Mouse (Mus musculus) limb, embryonic 12.5 days (tissue): ENCODE results near the gene Pdcd2l. TPM values are rescaled to one million over a fixed set of nuclear protein-coding genes. Genes with fewer than 3 reads are reported as not detected.
A peak's percentile ranks its signal among the peaks of the same experiment; 100 is the strongest.
"Not testable (repeated sequence)": the region's sequence is repeated elsewhere in the genome, so short reads cannot be mapped to it uniquely, and the experiment has no call there.

Experiments
- ATAC-seq: fragments of 200-750 bp; cut with Nextera tagmentation; 2 replicates; pipeline ENCODE4 v1.8.0; 2017; ENCODE audit warnings: low read depth, moderate TSS enrichment; ENCODE audit not compliant: insufficient number of reproducible peaks, insufficient read depth, low FRiP score, low TSS enrichment
- H3K27ac ChIP-seq: fragments of 300-500 bp; sonication (generic); 2 replicates; pipeline ENCODE4 v1.5.1; 2016; ENCODE audit warnings: mild to moderate bottlenecking, moderate library complexity
- H3K27me3 ChIP-seq: fragments of 300-500 bp; sonication (generic); 2 replicates; pipeline ENCODE4 v1.6.1; 2016; ENCODE audit warnings: mild to moderate bottlenecking, moderate library complexity
- H3K36me3 ChIP-seq: fragments of 300-500 bp; sonication (generic); 2 replicates; pipeline ENCODE4 v1.6.1; 2016; ENCODE audit warnings: mild to moderate bottlenecking, moderate library complexity
- H3K4me1 ChIP-seq: fragments of 300-500 bp; sonication (generic); replicated peaks from 2 replicates; pipeline ENCODE4 v1.6.1; 2016
- H3K4me2 ChIP-seq: fragments of 300-500 bp; sonication (generic); 2 replicates; pipeline ENCODE4 v1.6.1; 2016; ENCODE audit warnings: mild to moderate bottlenecking, moderate library complexity
- H3K4me3 ChIP-seq: fragments of 300-500 bp; sonication (generic); replicated peaks from 2 replicates; pipeline ENCODE4 v1.5.1; 2016; ENCODE audit warnings: mild to moderate bottlenecking
- H3K9ac ChIP-seq: fragments of 300-500 bp; sonication (generic); replicated peaks from 2 replicates; pipeline ENCODE4 v1.6.1; 2016; ENCODE audit warnings: mild to moderate bottlenecking, moderate library complexity
- H3K9me3 ChIP-seq: fragments of 300-500 bp; sonication (generic); 2 replicates; pipeline ENCODE4 v1.6.1; 2016; ENCODE audit warnings: mild to moderate bottlenecking, moderate library complexity
- WGBS: fragments of 180-500 bp; shearing (Covaris S2); methylation state at CpG from one replicate; pipeline ENCODE4 v1.1.7; 2016; 5-methylcytosine and 5-hydroxymethylcytosine counted together
- polyA plus RNA-seq: library from polyadenylated mRNA; unstranded; fragments of >200 nt; fragmentation: Nextera tagmentation; extraction: Ambion mirVana; gene quantifications from 2 replicates; pipeline ENCODE4 v1.2.1, GENCODE M21; 2016

Pdcd2l gene
- polyA plus RNA-seq, 1 experiment from 2014 or later = 72.2 TPM

DNA sequence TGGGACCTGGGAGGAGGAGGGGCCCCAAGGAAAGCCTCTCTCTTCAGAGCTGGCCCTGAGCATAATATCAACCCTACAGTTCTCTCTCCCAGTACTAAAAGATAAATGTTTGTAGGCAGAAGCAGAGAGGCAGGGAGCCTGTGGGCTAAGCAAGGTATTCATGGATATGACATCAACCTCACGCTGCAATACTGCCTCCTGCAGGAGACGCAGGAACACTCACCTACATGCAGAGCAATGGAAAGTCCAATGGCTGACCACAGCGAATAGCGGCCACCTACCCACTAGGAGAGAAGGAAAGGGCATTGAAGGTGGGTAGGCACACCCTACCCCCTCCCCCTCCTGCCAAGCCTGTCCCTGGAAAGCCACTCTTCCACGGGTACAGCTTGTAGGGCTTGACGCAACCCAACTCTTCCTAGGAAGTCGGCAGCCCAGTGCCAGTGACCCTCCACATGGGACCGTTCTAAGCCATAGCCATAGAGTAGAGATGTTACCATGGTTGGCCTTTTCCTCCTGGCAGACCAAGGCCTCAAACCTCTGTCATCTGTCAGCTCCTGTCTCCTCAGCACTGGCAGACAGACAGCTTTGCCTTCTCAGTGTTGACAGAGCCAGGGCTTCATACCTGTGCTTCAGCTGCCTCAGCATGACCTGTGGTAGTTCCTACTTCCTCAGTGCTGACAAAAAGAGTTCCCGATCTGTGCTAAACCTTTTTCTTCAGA is 11.7 kb upstream of the Pdcd2l start:
- Histone ChIP-seq H3K9me3 (no peaks in the 10 kb centered on the region), H3K27ac (no peak overlapping the region), H3K9ac (no peak overlapping the region), H3K4me3 (no peak overlapping the region), H3K4me2 (no peak overlapping the region), H3K27me3 (no peaks in the 10 kb centered on the region), H3K4me1 (no peaks in the 10 kb centered on the region), H3K36me3 (peaks cover 100% of the 10 kb centered on the region)
- WGBS = 90% methylated on average over 9 of the region's 9 CpGs
- no peak for ATAC-seq

DNA sequence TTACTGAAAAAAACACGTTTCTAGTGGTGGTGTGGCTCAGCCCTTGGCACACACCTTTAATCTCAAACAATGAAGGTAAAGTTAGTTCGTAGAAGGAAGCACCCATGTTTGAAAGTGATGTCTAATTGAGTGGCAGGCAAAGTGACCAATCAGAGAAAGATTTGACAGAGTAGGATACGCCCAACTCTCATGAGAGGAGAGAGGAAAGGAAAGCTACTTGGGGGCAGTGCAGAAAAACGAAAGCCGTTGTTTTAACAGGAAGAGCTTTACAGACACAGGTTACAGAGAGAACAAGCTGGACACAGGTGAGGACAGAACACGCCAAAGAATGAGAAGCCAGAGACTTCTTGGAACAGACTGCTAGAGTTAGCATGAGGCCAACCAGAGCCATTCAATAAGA is 9.9 kb upstream of the Pdcd2l start:
- Histone ChIP-seq H3K9me3 (no peaks in the 10 kb centered on the region), H3K27me3 (no peaks in the 10 kb centered on the region), H3K4me1 (no peaks in the 10 kb centered on the region), H3K36me3 (peaks cover 100% of the 10 kb centered on the region), H3K27ac (no peak overlapping the region), H3K9ac (no peak overlapping the region), H3K4me2 (no peak overlapping the region), H3K4me3 (no peak overlapping the region)
- 93% methylated on average over 6 of the region's 6 CpGs for WGBS
- ATAC-seq = no peak

DNA sequence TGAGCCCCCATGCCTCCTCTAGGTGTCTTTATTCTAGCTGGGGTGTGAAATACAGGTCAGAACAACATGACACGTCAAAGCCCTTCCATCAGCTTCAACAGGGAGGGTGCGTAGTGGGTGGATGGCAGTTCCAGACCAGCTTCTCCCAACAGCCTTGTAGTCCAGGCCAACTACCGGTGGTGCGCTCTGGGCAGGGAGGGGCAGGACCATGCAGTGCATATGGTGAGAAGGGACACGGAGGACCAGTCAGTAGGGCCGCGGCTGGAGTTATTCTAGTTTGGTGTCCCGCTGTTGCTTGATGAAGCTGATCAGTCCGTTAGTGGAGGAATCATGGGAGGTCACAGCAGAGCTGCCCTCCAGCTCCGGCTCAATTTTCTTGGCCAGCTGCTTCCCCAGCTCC is 5.7 kb upstream of the Pdcd2l start:
- peaks cover 69% of the 10 kb centered on the region for H3K36me3 ChIP-seq
- not testable (repeated sequence) for H3K9me3 ChIP-seq, H3K4me3 ChIP-seq, H3K27me3 ChIP-seq, H3K4me1 ChIP-seq, ATAC-seq, H3K27ac ChIP-seq, H3K9ac ChIP-seq, H3K4me2 ChIP-seq
- WGBS = 94% methylated on average over 10 of the region's 10 CpGs

DNA sequence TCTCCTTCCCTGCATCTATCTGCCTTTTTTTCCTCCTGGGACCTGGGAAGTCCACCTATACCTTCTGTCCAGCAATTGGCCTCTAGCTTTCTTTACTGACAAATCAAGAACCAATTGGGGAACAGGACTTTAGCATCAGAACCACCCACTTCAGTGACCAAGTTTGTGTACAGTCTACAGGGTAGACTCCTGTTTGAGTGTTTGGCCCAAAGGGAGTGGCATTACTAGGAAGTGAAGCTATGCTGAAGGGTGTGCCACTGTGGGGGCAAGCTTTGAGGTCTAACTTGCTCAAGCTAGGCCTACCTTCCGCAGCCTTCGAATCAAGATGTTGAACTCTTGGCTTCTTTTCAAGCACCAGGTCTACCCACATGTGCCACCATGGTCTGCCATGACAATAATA is 4.4 kb upstream of the Pdcd2l start:
- WGBS = 92% methylated on average over 2 of the region's 2 CpGs
- Histone ChIP-seq H3K9me3 (no peaks in the 10 kb centered on the region), H3K27me3 (no peaks in the 10 kb centered on the region), H3K4me1 (no peaks in the 10 kb centered on the region), H3K27ac (no peak overlapping the region), H3K4me2 (no peak overlapping the region), H3K4me3 (no peak overlapping the region), H3K36me3 (peaks cover 56% of the 10 kb centered on the region), H3K9ac (no peak overlapping the region)
- ATAC-seq = no peak

DNA sequence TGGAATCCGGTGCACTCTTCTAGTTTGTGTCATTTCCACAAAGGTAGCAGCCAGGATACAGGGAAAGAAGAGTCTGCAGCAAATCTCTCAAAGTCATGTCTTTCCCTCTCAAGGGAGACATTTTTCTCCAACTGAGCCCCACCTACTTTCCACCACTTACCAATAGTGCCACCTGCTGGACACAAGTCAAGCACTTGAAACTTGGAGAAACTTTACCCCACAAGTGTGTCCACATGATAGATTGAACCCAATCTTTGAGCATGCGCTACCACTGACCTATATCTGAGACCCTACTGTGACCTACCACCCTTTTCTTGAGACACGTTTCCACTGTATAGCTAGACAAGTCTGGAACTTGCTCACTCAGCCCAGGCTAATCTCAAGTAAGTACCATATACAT is 1.9 kb upstream of the Pdcd2l start:
- H3K4me2 ChIP-seq = no peak overlapping the region
- WGBS = 45% methylated on average over 3 of the region's 3 CpGs
- no peak overlapping the region for H3K27ac ChIP-seq
- no peak for ATAC-seq
- no peaks in the 10 kb centered on the region for H3K27me3 ChIP-seq
- no peak overlapping the region for H3K4me3 ChIP-seq
- peaks cover 7% of the 10 kb centered on the region; the same call in 1 of the 2 replicates for H3K4me1 ChIP-seq
- H3K9me3 ChIP-seq = no peaks in the 10 kb centered on the region
- H3K9ac ChIP-seq = no peak overlapping the region
- H3K36me3 ChIP-seq = peaks cover 40% of the 10 kb centered on the region

DNA sequence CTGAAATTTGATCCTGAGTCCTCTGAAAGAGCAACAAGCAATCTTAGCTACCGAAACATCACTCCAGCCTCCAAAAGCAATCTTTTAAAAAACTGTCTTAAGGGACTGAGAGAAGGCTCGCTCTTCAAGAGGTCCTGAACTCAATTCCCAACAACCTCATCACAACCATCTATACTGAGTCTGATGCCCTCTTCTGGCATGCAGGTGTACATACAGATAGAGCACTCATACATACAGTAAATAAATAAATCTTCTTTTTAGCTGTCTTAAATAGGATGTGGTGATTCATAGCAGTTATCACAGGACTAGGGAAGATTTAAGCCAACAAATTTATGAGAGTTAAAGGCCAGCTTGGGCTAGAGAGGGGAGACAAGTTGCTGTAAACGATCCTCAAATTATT is 829 bp downstream of the Pdcd2l start:
- Histone ChIP-seq H3K4me1 (peaks cover 7% of the 10 kb centered on the region; the same call in 1 of the 2 replicates), H3K36me3 (peaks cover 29% of the 10 kb centered on the region), H3K4me2 (peak overlapping the region; percentile 82), H3K4me3 (peak overlapping the region; percentile 97), H3K27ac (no peak overlapping the region; the same call in 1 of the 2 replicates), H3K9ac (peak overlapping the region; percentile 89), H3K9me3 (no peaks in the 10 kb centered on the region), H3K27me3 (no peaks in the 10 kb centered on the region)
- ATAC-seq = 0 out of 2 replicates have a peak, but pooled peaks have one; percentile 23
- WGBS = 56% methylated on average over 3 of the region's 3 CpGs

DNA sequence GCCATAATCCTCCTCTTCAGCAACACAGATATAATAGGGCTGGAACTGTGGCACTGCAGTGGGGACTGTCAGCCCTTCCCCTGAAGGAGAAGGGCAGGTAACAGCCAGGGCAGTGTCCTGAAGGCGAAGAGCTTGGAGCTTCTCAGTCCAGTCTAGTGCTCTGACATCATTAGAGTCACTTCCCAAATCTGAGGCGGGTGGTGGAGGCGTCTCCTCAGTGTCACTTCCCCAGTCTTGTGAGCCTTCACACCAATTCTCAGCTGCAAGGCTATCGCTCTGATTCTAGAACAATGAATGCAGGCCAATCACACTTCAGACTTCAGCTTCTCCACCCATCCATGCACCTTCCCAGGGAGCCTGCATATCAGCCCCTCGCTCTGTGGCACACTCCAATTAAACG is 3.6 kb downstream of the Pdcd2l start:
- H3K36me3 ChIP-seq = peaks cover 47% of the 10 kb centered on the region
- ATAC-seq = no peak
- H3K4me3 ChIP-seq = no peak overlapping the region
- no peaks in the 10 kb centered on the region for H3K27me3 ChIP-seq
- 91% methylated on average over 6 of the region's 6 CpGs for WGBS
- no peak overlapping the region for H3K4me2 ChIP-seq
- H3K27ac ChIP-seq = no peak overlapping the region
- H3K9me3 ChIP-seq = no peaks in the 10 kb centered on the region
- H3K9ac ChIP-seq = no peak overlapping the region
- H3K4me1 ChIP-seq = peaks cover 7% of the 10 kb centered on the region; the same call in 1 of the 2 replicates

DNA sequence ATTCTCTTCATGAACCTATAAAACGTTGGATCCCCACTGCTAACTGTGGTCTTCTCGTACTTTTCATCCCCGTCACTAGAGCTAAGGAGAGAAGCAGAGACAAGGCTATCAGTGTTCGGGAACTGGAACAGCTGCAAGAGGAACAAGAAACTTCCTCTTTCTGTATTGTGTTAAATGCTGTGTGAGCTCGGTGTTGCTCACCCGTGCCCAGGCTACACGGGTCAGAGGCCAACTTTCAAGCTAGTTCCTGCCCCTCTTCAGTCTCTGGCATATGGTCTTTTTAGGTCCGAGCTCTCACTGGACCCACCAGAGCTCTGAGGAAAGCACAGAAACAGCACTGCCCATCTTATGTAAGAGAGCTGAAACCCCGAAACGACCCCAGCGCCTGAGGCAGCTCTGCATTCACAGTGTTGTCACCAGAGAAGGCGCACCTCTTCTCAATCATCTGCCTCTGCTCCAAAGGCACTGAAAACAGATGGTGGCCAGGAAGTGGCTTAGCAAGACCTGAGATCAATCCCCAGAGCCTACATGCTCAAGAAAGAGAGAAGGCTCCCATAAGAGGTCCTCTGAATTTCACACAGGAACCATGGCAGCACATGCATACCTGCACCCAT is 7.0 kb downstream of the Pdcd2l start:
- no peak overlapping the region for H3K9ac ChIP-seq
- no peaks in the 10 kb centered on the region for H3K4me1 ChIP-seq
- peaks cover 75% of the 10 kb centered on the region for H3K36me3 ChIP-seq
- H3K4me2 ChIP-seq = no peak overlapping the region
- no peak for ATAC-seq
- H3K27ac ChIP-seq = no peak overlapping the region
- H3K27me3 ChIP-seq = no peaks in the 10 kb centered on the region
- no peak overlapping the region for H3K4me3 ChIP-seq
- WGBS = 90% methylated on average over 12 of the region's 12 CpGs
- H3K9me3 ChIP-seq = no peaks in the 10 kb centered on the region

DNA sequence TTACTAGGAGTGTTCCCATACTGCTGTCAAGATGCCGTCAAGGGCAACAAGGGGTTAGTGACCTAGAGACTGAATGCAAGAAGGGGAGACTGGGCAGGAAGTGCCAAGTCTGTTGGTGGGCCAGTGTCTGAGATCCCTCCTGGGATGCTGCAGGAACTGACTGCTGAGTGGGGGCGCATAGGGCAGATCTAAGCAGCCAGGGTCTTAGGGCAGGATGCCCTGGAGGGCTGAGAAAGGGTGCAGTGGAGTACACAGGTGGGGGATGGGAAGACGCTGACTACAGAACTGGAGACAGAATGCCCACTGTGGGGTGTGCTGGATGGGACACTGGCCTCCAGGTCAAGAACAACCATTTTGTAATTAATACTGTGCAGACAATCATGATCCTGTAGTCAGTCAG is 12.7 kb downstream of the Pdcd2l start:
- Histone ChIP-seq H3K4me1 (no peaks in the 10 kb centered on the region), H3K9ac (no peak overlapping the region), H3K4me3 (no peak overlapping the region), H3K36me3 (peaks cover 55% of the 10 kb centered on the region), H3K4me2 (no peak overlapping the region), H3K27me3 (no peaks in the 10 kb centered on the region), H3K27ac (no peak overlapping the region), H3K9me3 (no peaks in the 10 kb centered on the region)
- no peak for ATAC-seq
- 85% methylated on average over 3 of the region's 3 CpGs for WGBS

DNA sequence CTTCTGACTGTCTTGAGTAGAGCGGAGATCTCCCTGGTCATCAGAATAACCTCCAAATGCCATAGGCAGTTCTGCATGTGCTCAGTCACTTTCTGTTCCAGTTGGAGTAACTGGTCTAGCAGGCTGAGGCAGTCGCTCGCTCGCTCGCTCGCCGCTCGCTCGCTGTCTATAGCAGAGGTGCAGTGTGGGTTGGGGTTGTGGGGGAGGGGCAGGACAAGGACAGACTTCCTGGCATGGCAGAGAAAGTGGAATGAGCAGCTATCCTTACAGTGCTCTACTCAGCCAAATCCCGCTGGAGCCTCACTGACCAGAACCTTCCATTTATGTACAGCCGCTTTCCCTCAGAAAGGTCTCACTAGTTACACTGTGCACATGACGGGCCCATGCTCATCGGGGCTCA is 13.1 kb downstream of the Pdcd2l start:
- Histone ChIP-seq H3K4me2 (no peak overlapping the region), H3K4me1 (no peaks in the 10 kb centered on the region), H3K4me3 (no peak overlapping the region), H3K9ac (no peak overlapping the region), H3K9me3 (no peaks in the 10 kb centered on the region), H3K36me3 (peaks cover 50% of the 10 kb centered on the region), H3K27ac (no peak overlapping the region), H3K27me3 (no peaks in the 10 kb centered on the region)
- WGBS = 80% methylated on average over 13 of the region's 13 CpGs
- ATAC-seq = no peak; the same call in 1 of the 2 replicates

DNA sequence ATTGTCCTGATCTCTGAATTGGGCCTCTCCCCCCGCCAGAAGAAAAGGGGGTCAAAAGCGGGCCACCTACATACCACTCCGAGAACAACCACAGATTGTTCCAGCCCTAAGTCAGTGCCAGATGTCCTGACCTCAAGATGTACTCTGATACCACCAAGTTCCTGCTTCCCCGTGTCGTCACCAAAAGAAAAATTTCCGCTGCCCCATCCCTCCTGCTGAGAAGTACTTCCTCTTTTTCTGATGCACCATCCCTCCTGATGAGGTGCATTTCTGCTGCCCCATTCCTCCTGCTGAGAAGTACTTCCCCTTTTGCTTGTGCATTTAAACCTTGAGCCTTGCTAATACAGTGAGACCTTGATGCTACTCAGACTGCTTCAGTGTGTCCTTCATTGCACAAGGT is 20.2 kb downstream of the Pdcd2l start:
- not testable (repeated sequence) for H3K36me3 ChIP-seq, H3K27me3 ChIP-seq, H3K9me3 ChIP-seq, H3K4me3 ChIP-seq, ATAC-seq, H3K9ac ChIP-seq, H3K4me1 ChIP-seq, H3K4me2 ChIP-seq, H3K27ac ChIP-seq
- WGBS = 82% methylated on average over 6 of the region's 6 CpGs

DNA sequence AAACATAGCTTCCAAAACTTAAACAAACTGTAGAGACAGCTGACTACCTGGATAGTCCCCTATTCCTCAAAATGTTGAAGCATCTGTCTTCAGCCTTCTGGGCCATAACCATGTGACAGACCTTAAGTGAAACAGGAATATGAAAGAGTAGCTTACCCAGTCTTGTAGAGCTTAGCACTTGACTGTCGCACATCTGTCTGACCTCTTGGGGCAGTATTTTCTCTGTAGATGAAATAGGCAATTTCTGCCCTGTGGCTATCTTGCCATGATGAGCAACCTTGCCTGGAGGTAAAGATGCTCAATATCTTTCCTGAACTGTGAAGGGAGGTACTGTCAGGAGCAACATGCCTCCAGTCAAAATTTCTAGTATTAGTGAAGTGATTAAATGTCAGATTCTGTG is 24.2 kb downstream of the Pdcd2l start:
- Histone ChIP-seq H3K9me3 (no peaks in the 10 kb centered on the region), H3K9ac (no peak overlapping the region), H3K4me1 (peaks cover 4% of the 10 kb centered on the region), H3K27me3 (no peaks in the 10 kb centered on the region), H3K4me3 (no peak overlapping the region), H3K27ac (no peak overlapping the region), H3K36me3 (no peaks in the 10 kb centered on the region), H3K4me2 (no peak overlapping the region)
- no peak for ATAC-seq
- WGBS = 73% methylated on average over 1 of the region's 1 CpGs
